Mouse (Mus musculus): ENCODE data around the gene Ptpn12. TPM values are rescaled to one million over a fixed set of nuclear protein-coding genes. Genes with fewer than 3 reads are reported as not detected.
"Not testable (repeated sequence)": the region's sequence is repeated elsewhere in the genome, so short reads cannot be mapped to it uniquely, and the experiment has no call there.

Ptpn12 gene
- total RNA-seq, 2 experiments from 2014 or later: 35.2 to 89.9 TPM

GRCm38 (mm10) chr5:20955114-20955835 is 100.4 kb downstream of the Ptpn12 start:
- ATAC-seq (ENCODE audit: poor library complexity, severe bottlenecking): peak; percentile 38

- ATAC-seq (ENCODE audit: poor library complexity, severe bottlenecking): no peak
Observed at GRCm38 (mm10) chr5:20952337-20952925, 103.3 kb downstream of the Ptpn12 start.

GRCm38 (mm10) chr5:20951666-20952281 is 103.9 kb downstream of the Ptpn12 start:
- ATAC-seq (ENCODE audit: poor library complexity, severe bottlenecking): peak; percentile 88

GRCm38 (mm10) chr5:20950855-20951650 is 104.7 kb downstream of the Ptpn12 start:
- ATAC-seq (ENCODE audit: poor library complexity, severe bottlenecking): peak; percentile 46

GRCm38 (mm10) chr5:20950516-20950854 is 105.2 kb downstream of the Ptpn12 start:
- no peak for ATAC-seq (ENCODE audit: poor library complexity, severe bottlenecking)

GRCm38 (mm10) chr5:20950093-20950492 is 105.6 kb downstream of the Ptpn12 start:
- ATAC-seq (ENCODE audit: poor library complexity, severe bottlenecking): no peak

- no peak for ATAC-seq (ENCODE audit: poor library complexity, severe bottlenecking)
Observed at GRCm38 (mm10) chr5:20946906-20947305, 108.8 kb downstream of the Ptpn12 start.

- peak; percentile 71 for ATAC-seq (ENCODE audit: poor library complexity, severe bottlenecking)
Observed at GRCm38 (mm10) chr5:20944961-20945748, 110.6 kb downstream of the Ptpn12 start.

- not testable (repeated sequence) for ATAC-seq (ENCODE audit: poor library complexity, severe bottlenecking)
Observed at GRCm38 (mm10) chr5:20943791-20944190, 111.9 kb downstream of the Ptpn12 start.

- ATAC-seq (ENCODE audit: poor library complexity, severe bottlenecking): no peak
Observed at GRCm38 (mm10) chr5:20942523-20942922, 113.2 kb downstream of the Ptpn12 start.

- peak; percentile 88 for ATAC-seq (ENCODE audit: poor library complexity, severe bottlenecking)
Observed at GRCm38 (mm10) chr5:20941205-20941604, 114.5 kb downstream of the Ptpn12 start.

GRCm38 (mm10) chr5:20940696-20941095 is 115.0 kb downstream of the Ptpn12 start:
- no peak for ATAC-seq (ENCODE audit: poor library complexity, severe bottlenecking)

GRCm38 (mm10) chr5:20940040-20940571 is 115.6 kb downstream of the Ptpn12 start:
- ATAC-seq (ENCODE audit: poor library complexity, severe bottlenecking): no peak

- ATAC-seq (ENCODE audit: poor library complexity, severe bottlenecking): no peak
Observed at GRCm38 (mm10) chr5:20938523-20938922, 117.2 kb downstream of the Ptpn12 start.

Other genes starting within 250 kb of the Ptpn12 start
- 4.3 and 6.5 TPM in 2 replicates for gene Phtf2, start 173.8 kb downstream of the Ptpn12 start, total RNA-seq (2015)
- gene Phtf2, start 173.8 kb downstream of the Ptpn12 start, total RNA-seq (2017): 9.3 and 14.6 TPM in 2 replicates
- gene Tmem60, start 173.7 kb downstream of the Ptpn12 start, total RNA-seq (2015): 32.1 and 37.5 TPM in 2 replicates
- gene Tmem60, start 173.7 kb downstream of the Ptpn12 start, total RNA-seq (2017): 7.5 and 12.2 TPM in 2 replicates
- gene Rsbn1l, start 99.5 kb downstream of the Ptpn12 start, total RNA-seq (2015): 27.6 and 31.7 TPM in 2 replicates
- 42.2 and 52.9 TPM in 2 replicates for gene Rsbn1l, start 99.5 kb downstream of the Ptpn12 start, total RNA-seq (2017)
- gene Gsap, start 130.3 kb upstream of the Ptpn12 start, total RNA-seq (2015): 38.0 and 40.0 TPM in 2 replicates
- gene Gsap, start 130.3 kb upstream of the Ptpn12 start, total RNA-seq (2017): 41.5 and 45.3 TPM in 2 replicates